Mouse (Mus musculus) cerebellum, postnatal 10 days (tissue): Measurements from ENCODE around the gene Cldn22.
"Not testable (repeated sequence)": the region's sequence is repeated elsewhere in the genome, so short reads cannot be mapped to it uniquely, and the experiment has no call there.

ENCODE experiments used
- DNase-seq, 2 experiments: peaks; one replicate each; pipeline ENCODE4 v3.0.0; 2021; ENCODE audit warnings: mixed read lengths in 2 of 2

The Cldn22 gene

GRCm38 (mm10) chr8:47824182-47824581, at the start of gene Cldn22:
TSS of gene Cldn22 (plus strand) at chr8:47824482.
- DNase-seq, result no peak

GRCm38 (mm10) chr8:47777415-47777814, 46.9 kb upstream of the Cldn22 start:
- DNase-seq, result no peak

GRCm38 (mm10) chr8:47779589-47779988, 44.7 kb upstream of the Cldn22 start:
- no peak for DNase-seq

- peak in 1 of 2 experiments; percentile 24 for DNase-seq
These were observed 42.4 kb upstream of the Cldn22 start for GRCm38 (mm10) chr8:47781881-47782280.

- no peak for DNase-seq
These were observed 40.7 kb upstream of the Cldn22 start for GRCm38 (mm10) chr8:47783544-47783943.

- no peak for DNase-seq
These were observed 40.3 kb upstream of the Cldn22 start for GRCm38 (mm10) chr8:47783944-47784343.

- no peak for DNase-seq
These were observed 39.8 kb upstream of the Cldn22 start for GRCm38 (mm10) chr8:47784436-47784835.

- no peak for DNase-seq
These were observed 38.0 kb upstream of the Cldn22 start for GRCm38 (mm10) chr8:47786323-47786722.

- DNase-seq, result no peak
These were observed 36.6 kb upstream of the Cldn22 start for GRCm38 (mm10) chr8:47787705-47788104.

GRCm38 (mm10) chr8:47791986-47792385, 32.3 kb upstream of the Cldn22 start:
- peak; percentile 50 to 64 for DNase-seq

GRCm38 (mm10) chr8:47799438-47799837, 24.8 kb upstream of the Cldn22 start:
- DNase-seq, result no peak

GRCm38 (mm10) chr8:47802349-47802748, 21.9 kb upstream of the Cldn22 start:
- no peak for DNase-seq

GRCm38 (mm10) chr8:47804262-47804661, 20.0 kb upstream of the Cldn22 start:
- no peak for DNase-seq

GRCm38 (mm10) chr8:47809970-47810665, 14.2 kb upstream of the Cldn22 start:
- DNase-seq, result no peak

GRCm38 (mm10) chr8:47810666-47811015, 13.6 kb upstream of the Cldn22 start:
- DNase-seq, result no peak

GRCm38 (mm10) chr8:47811221-47811620, 13.1 kb upstream of the Cldn22 start:
- no peak for DNase-seq

GRCm38 (mm10) chr8:47819034-47819433, 5.2 kb upstream of the Cldn22 start:
- no peak for DNase-seq

- no peak for DNase-seq
These were observed 3.1 kb upstream of the Cldn22 start for GRCm38 (mm10) chr8:47820914-47821772.

- DNase-seq, result no peak
These were observed 2.4 kb upstream of the Cldn22 start, which contains the start of gene Cldn24 for GRCm38 (mm10) chr8:47821843-47822242. TSS of gene Cldn24 (plus strand) at chr8:47822143.

GRCm38 (mm10) chr8:47822541-47822940, 1.7 kb upstream of the Cldn22 start:
- not testable (repeated sequence) for DNase-seq

GRCm38 (mm10) chr8:47823777-47824176, 505 bp upstream of the Cldn22 start:
- DNase-seq, result no peak

GRCm38 (mm10) chr8:47825596-47825995, 1.3 kb downstream of the Cldn22 start:
- DNase-seq, result peak in 1 of 2 experiments; percentile 26

GRCm38 (mm10) chr8:47826911-47827310, 2.6 kb downstream of the Cldn22 start:
- peak in 1 of 2 experiments; percentile 47 for DNase-seq

GRCm38 (mm10) chr8:47832616-47833015, 8.3 kb downstream of the Cldn22 start:
- no peak for DNase-seq
